Mouse (Mus musculus) heart, embryonic 13.5 days (tissue): ENCODE results near the gene Kpna3. TPM values are rescaled to one million over a fixed set of nuclear protein-coding genes. Genes with fewer than 3 reads are reported as not detected.
"Not testable (repeated sequence)": the region's sequence is repeated elsewhere in the genome, so short reads cannot be mapped to it uniquely, and the experiment has no call there.

Source experiments
- ATAC-seq: fragments of 200-750 bp; cut with Nextera tagmentation; 2 replicates; pipeline ENCODE4 v1.8.0; 2017; ENCODE audit warnings: moderate TSS enrichment; ENCODE audit not compliant: insufficient number of reproducible peaks, low FRiP score, low TSS enrichment; ENCODE audit errors: extremely low read depth
- H3K27ac ChIP-seq: fragments of 300-500 bp; sonication (generic); replicated peaks from 2 replicates; pipeline ENCODE4 v1.5.1; 2015; ENCODE audit warnings: moderate library complexity, mild to moderate bottlenecking, inconsistent platforms
- H3K27me3 ChIP-seq: fragments of 300-500 bp; sonication (generic); replicated peaks from 2 replicates; pipeline ENCODE4 v1.6.1; 2015; ENCODE audit warnings: mild to moderate bottlenecking, inconsistent platforms
- H3K36me3 ChIP-seq: fragments of 300-500 bp; sonication (generic); 2 replicates; pipeline ENCODE4 v1.6.1; 2015; ENCODE audit warnings: mild to moderate bottlenecking, inconsistent platforms
- H3K4me1 ChIP-seq: fragments of 300-500 bp; sonication (generic); 2 replicates; pipeline ENCODE4 v1.6.1; 2015; ENCODE audit warnings: inconsistent platforms
- H3K4me2 ChIP-seq: fragments of 300-500 bp; sonication (generic); 2 replicates; pipeline ENCODE4 v1.6.1; 2015; ENCODE audit warnings: inconsistent platforms, mild to moderate bottlenecking, moderate library complexity
- H3K4me3 ChIP-seq: fragments of 300-500 bp; sonication (generic); 2 replicates; pipeline ENCODE4 v1.5.1; 2015; ENCODE audit warnings: moderate library complexity, mild to moderate bottlenecking, inconsistent platforms
- H3K9ac ChIP-seq: fragments of 300-500 bp; sonication (generic); 2 replicates; pipeline ENCODE4 v1.6.1; 2015; ENCODE audit warnings: inconsistent platforms, mild to moderate bottlenecking, moderate library complexity
- H3K9me3 ChIP-seq: fragments of 300-500 bp; sonication (generic); 2 replicates; pipeline ENCODE4 v1.6.1; 2016; ENCODE audit warnings: inconsistent platforms
- WGBS: fragments of 180-500 bp; shearing (Covaris S2); methylation state at CpG from one replicate; pipeline ENCODE4 v1.1.7; 2015; ENCODE audit warnings: mixed read lengths; 5-methylcytosine and 5-hydroxymethylcytosine counted together
- polyA plus RNA-seq: library from polyadenylated mRNA; unstranded; fragments of >200 nt; fragmentation: Nextera tagmentation; extraction: Ambion mirVana; gene quantifications from 2 replicates; pipeline ENCODE4 v1.2.1, GENCODE M21; 2015

Kpna3 gene
- polyA plus RNA-seq, 1 experiment from 2014 or later = 30.1 TPM

- H3K4me1 ChIP-seq = peaks cover 25% of the 10 kb centered on the region
- H3K27ac ChIP-seq, H3K27me3 ChIP-seq, H3K36me3 ChIP-seq, H3K4me3 ChIP-seq, ATAC-seq, H3K9ac ChIP-seq, H3K9me3 ChIP-seq, H3K4me2 ChIP-seq: not testable (repeated sequence)
- WGBS = 50% methylated on average over 4 of the region's 8 CpGs
Measured at GRCm38 (mm10) chr14:61427095-61427494, 12.6 kb downstream of the Kpna3 start.

GRCm38 (mm10) chr14:61425080-61425665, 14.5 kb downstream of the Kpna3 start:
- H3K27me3 ChIP-seq = no peaks in the 10 kb centered on the region
- H3K4me2 ChIP-seq = no peak overlapping the region
- no peak for ATAC-seq
- H3K27ac ChIP-seq = no peak overlapping the region
- H3K36me3 ChIP-seq = peaks cover 13% of the 10 kb centered on the region
- H3K9ac ChIP-seq = no peak overlapping the region
- no peaks in the 10 kb centered on the region for H3K9me3 ChIP-seq
- 82% methylated on average over 2 of the region's 2 CpGs for WGBS
- no peak overlapping the region for H3K4me3 ChIP-seq
- peaks cover 23% of the 10 kb centered on the region for H3K4me1 ChIP-seq

- no peak overlapping the region for H3K4me3 ChIP-seq
- no peak overlapping the region for H3K27ac ChIP-seq
- peaks cover under 1% of the 10 kb centered on the region; the same call in 1 of the 2 replicates for H3K36me3 ChIP-seq
- H3K27me3 ChIP-seq = no peaks in the 10 kb centered on the region
- H3K4me1 ChIP-seq = peaks cover 26% of the 10 kb centered on the region; the same call in 1 of the 2 replicates
- ATAC-seq = no peak
- 69% methylated on average over 4 of the region's 4 CpGs for WGBS
- H3K9ac ChIP-seq = no peak overlapping the region
- no peak overlapping the region for H3K4me2 ChIP-seq
- no peaks in the 10 kb centered on the region for H3K9me3 ChIP-seq
Measured at GRCm38 (mm10) chr14:61415719-61416118, 24.0 kb downstream of the Kpna3 start.

- H3K27ac ChIP-seq = no peak overlapping the region
- H3K27me3 ChIP-seq = no peaks in the 10 kb centered on the region
- no peak overlapping the region for H3K4me2 ChIP-seq
- no peak overlapping the region for H3K4me3 ChIP-seq
- ATAC-seq = no peak
- peaks cover 26% of the 10 kb centered on the region; the same call in 1 of the 2 replicates for H3K4me1 ChIP-seq
- H3K36me3 ChIP-seq = no peaks in the 10 kb centered on the region
- H3K9me3 ChIP-seq = no peaks in the 10 kb centered on the region
- 82% methylated on average over 5 of the region's 5 CpGs for WGBS
- no peak overlapping the region for H3K9ac ChIP-seq
Measured at GRCm38 (mm10) chr14:61415311-61415710, 24.4 kb downstream of the Kpna3 start.

- Histone ChIP-seq H3K4me3 (no peak overlapping the region), H3K27ac (no peak overlapping the region), H3K4me2 (no peak overlapping the region), H3K9ac (no peak overlapping the region), H3K36me3 (no peaks in the 10 kb centered on the region), H3K9me3 (no peaks in the 10 kb centered on the region), H3K4me1 (peaks cover 26% of the 10 kb centered on the region; the same call in 1 of the 2 replicates), H3K27me3 (no peaks in the 10 kb centered on the region)
- WGBS = 29% methylated on average over 1 of the region's 1 CpGs
- no peak for ATAC-seq
Measured at GRCm38 (mm10) chr14:61414808-61415207, 24.9 kb downstream of the Kpna3 start.

- Histone ChIP-seq H3K4me3 (no peak overlapping the region), H3K27me3 (no peaks in the 10 kb centered on the region), H3K27ac (no peak overlapping the region), H3K9me3 (no peaks in the 10 kb centered on the region), H3K9ac (no peak overlapping the region), H3K4me2 (no peak overlapping the region), H3K36me3 (no peaks in the 10 kb centered on the region), H3K4me1 (peaks cover 28% of the 10 kb centered on the region)
- ATAC-seq = no peak
- 86% methylated on average over 5 of the region's 5 CpGs for WGBS
Measured at GRCm38 (mm10) chr14:61414199-61414598, 25.5 kb downstream of the Kpna3 start.

- H3K9me3 ChIP-seq = no peaks in the 10 kb centered on the region
- no peaks in the 10 kb centered on the region for H3K27me3 ChIP-seq
- 73% methylated on average over 3 of the region's 3 CpGs for WGBS
- H3K27ac ChIP-seq = no peak overlapping the region
- H3K4me2 ChIP-seq = no peak overlapping the region
- no peak for ATAC-seq
- H3K9ac ChIP-seq = no peak overlapping the region
- peaks cover 33% of the 10 kb centered on the region for H3K4me1 ChIP-seq
- no peak overlapping the region for H3K4me3 ChIP-seq
- H3K36me3 ChIP-seq = no peaks in the 10 kb centered on the region
Measured at GRCm38 (mm10) chr14:61413686-61414085, 26.0 kb downstream of the Kpna3 start.

GRCm38 (mm10) chr14:61410020-61410419, 29.7 kb downstream of the Kpna3 start:
- Histone ChIP-seq H3K36me3 (0 out of 2 replicates have a peak, but pooled peaks cover 3% of the 10 kb centered on the region), H3K4me2 (no peak overlapping the region), H3K4me3 (no peak overlapping the region), H3K4me1 (peaks cover 30% of the 10 kb centered on the region), H3K27me3 (no peaks in the 10 kb centered on the region), H3K27ac (no peak overlapping the region), H3K9ac (no peak overlapping the region), H3K9me3 (no peaks in the 10 kb centered on the region)
- WGBS = 63% methylated on average over 2 of the region's 2 CpGs
- ATAC-seq = no peak

GRCm38 (mm10) chr14:61407055-61407454, 32.6 kb downstream of the Kpna3 start:
- Histone ChIP-seq H3K9ac (no peak overlapping the region), H3K9me3 (no peaks in the 10 kb centered on the region), H3K4me2 (no peak overlapping the region), H3K36me3 (peaks cover 11% of the 10 kb centered on the region), H3K4me3 (no peak overlapping the region), H3K27me3 (no peaks in the 10 kb centered on the region), H3K27ac (no peak overlapping the region), H3K4me1 (peaks cover 15% of the 10 kb centered on the region)
- 92% methylated on average over 3 of the region's 3 CpGs for WGBS
- ATAC-seq = no peak

GRCm38 (mm10) chr14:61405761-61406160, 33.9 kb downstream of the Kpna3 start:
- no peak for ATAC-seq
- no peak overlapping the region for H3K27ac ChIP-seq
- H3K4me2 ChIP-seq = no peak overlapping the region
- H3K36me3 ChIP-seq = peaks cover 17% of the 10 kb centered on the region
- no peaks in the 10 kb centered on the region for H3K9me3 ChIP-seq
- H3K4me1 ChIP-seq = peaks cover 13% of the 10 kb centered on the region
- no peak overlapping the region for H3K9ac ChIP-seq
- H3K27me3 ChIP-seq = no peaks in the 10 kb centered on the region
- H3K4me3 ChIP-seq = no peak overlapping the region

GRCm38 (mm10) chr14:61404941-61405340, 34.7 kb downstream of the Kpna3 start:
- 85% methylated on average over 3 of the region's 3 CpGs for WGBS

GRCm38 (mm10) chr14:61394745-61395144, 44.9 kb downstream of the Kpna3 start:
- H3K27me3 ChIP-seq = no peaks in the 10 kb centered on the region
- no peak overlapping the region for H3K27ac ChIP-seq
- 80% methylated on average over 6 of the region's 6 CpGs for WGBS
- H3K36me3 ChIP-seq = peaks cover 35% of the 10 kb centered on the region
- H3K4me3 ChIP-seq = no peak overlapping the region
- no peak overlapping the region for H3K4me2 ChIP-seq
- H3K9me3 ChIP-seq = no peaks in the 10 kb centered on the region
- ATAC-seq = no peak
- peaks cover 3% of the 10 kb centered on the region; the same call in 1 of the 2 replicates for H3K4me1 ChIP-seq
- no peak overlapping the region for H3K9ac ChIP-seq

More at GRCm38 (mm10) chr14:61404941-61405340, 34.7 kb downstream of the Kpna3 start:
- no peak overlapping the region for H3K27ac ChIP-seq
- H3K27me3 ChIP-seq = no peaks in the 10 kb centered on the region
- no peak overlapping the region for H3K4me2 ChIP-seq
- H3K4me1 ChIP-seq = peaks cover 13% of the 10 kb centered on the region
- H3K4me3 ChIP-seq = no peak overlapping the region
- no peak for ATAC-seq
- peaks cover 23% of the 10 kb centered on the region for H3K36me3 ChIP-seq
- no peak overlapping the region for H3K9ac ChIP-seq
- H3K9me3 ChIP-seq = no peaks in the 10 kb centered on the region
